In the genomic region with DNA sequence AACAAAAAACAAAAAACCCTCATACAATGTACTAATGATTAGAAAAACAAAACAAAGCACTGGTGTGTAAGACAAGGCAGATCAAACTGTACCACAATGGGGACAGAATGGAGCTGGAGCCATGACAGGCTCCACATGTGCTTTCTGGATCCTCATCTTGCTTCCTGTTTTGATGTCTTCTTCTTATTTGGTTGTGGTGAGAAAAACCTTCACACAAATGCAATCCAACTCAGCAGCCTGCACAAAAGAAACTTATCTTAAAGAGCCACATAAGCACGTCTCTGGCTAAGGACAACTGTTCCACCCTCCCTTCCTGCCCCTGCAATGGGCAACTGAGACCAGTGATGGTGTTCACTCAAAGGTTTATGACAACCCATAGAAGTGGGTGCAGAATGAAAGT, we compare ENCODE assay signal across 23 mouse cellular contexts.
"Had no signal": no experiment of that assay in that cellular context is flagged by ENCODE, and none has a peak within 500 bp of the region (broad histone marks: within the 10 kb centered on the region; RNA-seq: fewer than 3 reads in every experiment).

No protein-coding gene starts in this region.

- H3K9ac ChIP-seq: heart, embryonic 12.5 days; hindbrain, embryonic 12.5 days; hindbrain, embryonic 14.5 days; kidney, embryonic 15.5 days; limb, embryonic 13.5 days; limb, embryonic 15.5 days; liver, embryonic 12.5 days had no signal

- H3K9me3 ChIP-seq: heart, embryonic 10.5 days; heart, embryonic 12.5 days; hindbrain, embryonic 10.5 days; hindbrain, embryonic 12.5 days; kidney, embryonic 15.5 days; limb, embryonic 13.5 days; limb, embryonic 15.5 days; liver, embryonic 12.5 days had no signal

- DNase-seq: gastrocnemius, postnatal 14 days; gastrocnemius, postnatal 36 days; heart, adult 18-20 months; heart, postnatal 10 days; heart, postnatal 4 days; kidney, adult 11 months; kidney, postnatal 14 days; kidney, postnatal 36 days; layer of hippocampus, postnatal 36 days; left cerebral cortex, postnatal 4 days had no signal

- H3K4me1 ChIP-seq: heart, embryonic 10.5 days; heart, embryonic 12.5 days; hindbrain, embryonic 10.5 days; hindbrain, embryonic 12.5 days; kidney, embryonic 15.5 days; limb, embryonic 13.5 days; limb, embryonic 15.5 days; liver, embryonic 12.5 days had no signal

- H3K4me3 ChIP-seq: heart, embryonic 10.5 days; heart, embryonic 12.5 days; hindbrain, embryonic 10.5 days; hindbrain, embryonic 12.5 days; kidney, embryonic 15.5 days; layer of hippocampus, adult 2 months; limb, embryonic 13.5 days; limb, embryonic 15.5 days; liver, embryonic 12.5 days had no signal

- H3K27me3 ChIP-seq: heart, embryonic 12.5 days; hindbrain, embryonic 12.5 days; kidney, embryonic 15.5 days; limb, embryonic 13.5 days; limb, embryonic 15.5 days; liver, embryonic 12.5 days had no signal

- H3K27ac ChIP-seq: heart, embryonic 10.5 days; hindbrain, embryonic 10.5 days; hindbrain, embryonic 12.5 days; hindbrain, embryonic 14.5 days; kidney, embryonic 15.5 days; kidney, postnatal 0 days; layer of hippocampus, adult 2 months; limb, embryonic 13.5 days; limb, embryonic 15.5 days; liver, embryonic 12.5 days had no signal

- H3K36me3 ChIP-seq: heart, embryonic 10.5 days; heart, embryonic 12.5 days; hindbrain, embryonic 10.5 days; hindbrain, embryonic 12.5 days; kidney, embryonic 15.5 days; limb, embryonic 13.5 days; limb, embryonic 15.5 days; liver, embryonic 12.5 days had no signal

- ATAC-seq: hindbrain, embryonic 16.5 days; intestine, embryonic 16.5 days; liver, embryonic 12.5 days had no signal

- H3K4me2 ChIP-seq: heart, embryonic 12.5 days; hindbrain, embryonic 12.5 days; hindbrain, embryonic 14.5 days; kidney, embryonic 15.5 days; limb, embryonic 13.5 days; limb, embryonic 15.5 days; liver, embryonic 12.5 days had no signal
